Mouse (Mus musculus) CH12.LX (cell line): ENCODE results near the gene Slc30a2.

ENCODE experiments used
- BHLHE40 ChIP-seq: IDR thresholded peaks from 2 replicates; pipeline ENCODE4 v1.6.1; 2011; ENCODE audit warnings: mild to moderate bottlenecking, low read depth, low read length, improper control_type of control experiment
- CTCF ChIP-seq, 2 experiments: IDR thresholded peaks in 1 of 2; conservative IDR thresholded peaks in 1 of 2; 2 replicates each; pipeline ENCODE4 v1.5.1; 2011 to 2012; ENCODE audit warnings: low read depth in 2 of 2, low read length in 2 of 2, improper control_type of control experiment in 1 of 2, inconsistent platforms in 1 of 2, mild to moderate bottlenecking in 1 of 2, moderate library complexity in 1 of 2
- EP300 ChIP-seq: IDR thresholded peaks from 2 replicates; pipeline ENCODE4 v1.6.1; 2011; ENCODE audit warnings: low read length, improper control_type of control experiment
- HCFC1 ChIP-seq: IDR thresholded peaks from 2 replicates; pipeline ENCODE4 v1.6.1; 2012; ENCODE audit warnings: low read depth, mild to moderate bottlenecking, inconsistent platforms, low read length, improper control_type of control experiment
- MAFK ChIP-seq: IDR thresholded peaks from 2 replicates; pipeline ENCODE4 v1.6.1; 2011; ENCODE audit warnings: low read length, improper control_type of control experiment; ENCODE audit not compliant: insufficient replicate concordance
- MAX ChIP-seq: IDR thresholded peaks from 2 replicates; pipeline ENCODE4 v1.6.1; 2011; ENCODE audit warnings: low read length, improper control_type of control experiment
- MAZ ChIP-seq: IDR thresholded peaks from 2 replicates; pipeline ENCODE4 v1.6.1; 2012; ENCODE audit warnings: low read depth, mild to moderate bottlenecking, inconsistent platforms, low read length, improper control_type of control experiment, moderate library complexity
- POLR2AphosphoS2 ChIP-seq: IDR thresholded peaks from 2 replicates; pipeline ENCODE4 v1.6.1; 2011; ENCODE audit warnings: low read depth, low read length, improper control_type of control experiment

- TF ChIP-seq POLR2AphosphoS2 (no peak), EP300 (no peak; the same call in 1 of the 2 replicates), HCFC1 (no peak), MAZ (no peak), BHLHE40 (0 out of 2 replicates have a peak, but pooled peaks have one; percentile 20), CTCF (conservative IDR thresholded peaks at IDR 0.05 in 1 of 2, IDR thresholded peaks at IDR 0.05 in 1 of 2; ENCODE audit: low read depth in 2 of 2, low read length in 2 of 2) (no peak), MAX (no peak), MAFK (no peak)
Observed at GRCm38 (mm10) chr4:134319674-134320073, 23.3 kb upstream of the Slc30a2 start.
